8 mouse cellular contexts compared by ENCODE assay signal in genomic region chr5:104022558-104022957, GRCm38 (mm10). TPM values are rescaled to one million over a fixed set of nuclear protein-coding genes. Genes with fewer than 3 reads are reported as not detected.
A peak's percentile ranks its signal among the peaks of the same experiment; 100 is the strongest.
DNase-seq lines count a peak whose midpoint lies in the region; ATAC-seq lines count a peak whose summit lies in the region.

No protein-coding gene starts in this region.

- no peaks in the 10 kb centered on the region for H3K27me3 ChIP-seq in kidney, embryonic 14.5 days (ENCODE audit: control insufficient read depth, insufficient read depth, low read length)
- no peaks in the 10 kb centered on the region for H3K27me3 ChIP-seq in hindbrain, embryonic 16.5 days (replicated peaks; ENCODE audit: control insufficient read depth, insufficient read depth, low read length)
- 0 out of 2 replicates have a peak, but pooled peaks cover 4% of the 10 kb centered on the region for H3K27me3 ChIP-seq in midbrain, embryonic 16.5 days (ENCODE audit: control insufficient read depth, insufficient read depth, low read depth, low read length)

- peak overlapping the region; percentile 66 for H3K9ac ChIP-seq in kidney, embryonic 14.5 days (ENCODE audit: low read depth, low read length)
- H3K9ac ChIP-seq in hindbrain, embryonic 16.5 days (ENCODE audit: low read depth, low read length) = no peak overlapping the region; the same call in 1 of the 2 replicates
- H3K9ac ChIP-seq in midbrain, embryonic 16.5 days (ENCODE audit: low read depth, low read length) = no peak overlapping the region

- DNase-seq in kidney, adult 8-10 months = no peak
- DNase-seq in yolk sac, embryonic 10.5 days (ENCODE audit: low spot score) = no peak
- DNase-seq in frontal cortex, postnatal 36 days (ENCODE audit: low spot score in 2 of 2) = no peak
- no peak for DNase-seq in right cerebral cortex, postnatal 14 days

- WGBS in kidney, embryonic 14.5 days = 25% methylated on average over 5 of the region's 5 CpGs
- WGBS in hindbrain, embryonic 16.5 days = 27% methylated on average over 5 of the region's 5 CpGs
- WGBS in midbrain, embryonic 16.5 days = 34% methylated on average over 5 of the region's 5 CpGs

- H3K4me2 ChIP-seq in kidney, embryonic 14.5 days (replicated peaks; ENCODE audit: low read depth, low read length) = peak overlapping the region; percentile 60
- H3K4me2 ChIP-seq in hindbrain, embryonic 16.5 days (ENCODE audit: low read length) = peak overlapping the region; percentile 92
- peak overlapping the region; percentile 80 for H3K4me2 ChIP-seq in midbrain, embryonic 16.5 days (ENCODE audit: low read length)

- H3K4me3 ChIP-seq in kidney, embryonic 14.5 days (ENCODE audit: low read length) = peak overlapping the region; percentile 54; the same call in 1 of the 2 replicates
- peak overlapping the region; percentile 74; the same call in 1 of the 2 replicates for H3K4me3 ChIP-seq in brown adipose tissue, adult 24 weeks (ENCODE audit: insufficient read depth, low read depth, low read length)
- no peak overlapping the region for H3K4me3 ChIP-seq in hindbrain, embryonic 16.5 days (ENCODE audit: low read length)
- H3K4me3 ChIP-seq in midbrain, embryonic 16.5 days (ENCODE audit: low read depth, low read length) = peak overlapping the region; percentile 47

- no peaks in the 10 kb centered on the region for H3K9me3 ChIP-seq in kidney, embryonic 14.5 days (ENCODE audit: control insufficient read depth, low read length)
- no peaks in the 10 kb centered on the region for H3K9me3 ChIP-seq in hindbrain, embryonic 16.5 days (ENCODE audit: control insufficient read depth, low read length)
- no peaks in the 10 kb centered on the region for H3K9me3 ChIP-seq in midbrain, embryonic 16.5 days (replicated peaks; ENCODE audit: control insufficient read depth, low read length, poor library complexity, severe bottlenecking)

- peaks cover 10% of the 10 kb centered on the region for H3K4me1 ChIP-seq in kidney, embryonic 14.5 days (ENCODE audit: control insufficient read depth, insufficient read depth, low read length)
- H3K4me1 ChIP-seq in brown adipose tissue, adult 24 weeks (ENCODE audit: control insufficient read depth, insufficient read depth, insufficient read length, low read length) = peaks cover 17% of the 10 kb centered on the region
- no peaks in the 10 kb centered on the region; the same call in 1 of the 2 replicates for H3K4me1 ChIP-seq in hindbrain, embryonic 16.5 days (ENCODE audit: control insufficient read depth, insufficient read depth, low read depth, low read length)
- peaks cover 6% of the 10 kb centered on the region; the same call in 1 of the 2 replicates for H3K4me1 ChIP-seq in midbrain, embryonic 16.5 days (ENCODE audit: control insufficient read depth, insufficient read depth, low read length)

- peak overlapping the region; percentile 90 for H3K27ac ChIP-seq in kidney, embryonic 14.5 days (ENCODE audit: low read depth, low read length)
- H3K27ac ChIP-seq in brown adipose tissue, adult 24 weeks (replicated peaks; ENCODE audit: low read depth, low read length) = peak overlapping the region; percentile 83
- H3K27ac ChIP-seq in hindbrain, embryonic 16.5 days (ENCODE audit: low read depth, low read length) = no peak overlapping the region
- H3K27ac ChIP-seq in midbrain, embryonic 16.5 days (ENCODE audit: low read length) = no peak overlapping the region

- ATAC-seq in kidney, embryonic 14.5 days (ENCODE audit: low FRiP score, low TSS enrichment) = no peak
- ATAC-seq in hindbrain, embryonic 16.5 days = no peak
- ATAC-seq in midbrain, embryonic 16.5 days = 0 out of 2 replicates have a peak, but pooled peaks have one; percentile 6

- peaks cover 3% of the 10 kb centered on the region for H3K36me3 ChIP-seq in kidney, embryonic 14.5 days (ENCODE audit: control insufficient read depth, insufficient read depth, low read length)
- peaks cover 3% of the 10 kb centered on the region; the same call in 1 of the 2 replicates for H3K36me3 ChIP-seq in hindbrain, embryonic 16.5 days (ENCODE audit: control insufficient read depth, insufficient read depth, low read length)
- no peaks in the 10 kb centered on the region for H3K36me3 ChIP-seq in midbrain, embryonic 16.5 days (ENCODE audit: control insufficient read depth, insufficient read depth, low read length)

RNA-seq across cellular contexts. Expression of gene Hsd17b11, which starts 0.8 kb away (rescaled TPM):
- polyA plus RNA-seq in kidney, embryonic 14.5 days (2014; fragmentation: Nextera tagmentation; extraction: Ambion mirVana) = 7.3 and 7.9 TPM in 2 replicates
- polyA plus RNA-seq in brown adipose tissue, adult 24 weeks (2012; ENCODE audit: insufficient read depth, insufficient read length, missing spikeins) = 34.8 and 39.7 TPM in 2 replicates
- polyA plus RNA-seq in hindbrain, embryonic 16.5 days (2015; fragmentation: Nextera tagmentation; extraction: Ambion mirVana) = 2.9 and 3.1 TPM in 2 replicates
- polyA plus RNA-seq in midbrain, embryonic 16.5 days (2015; fragmentation: Nextera tagmentation; extraction: Ambion mirVana) = 1.9 and 2.6 TPM in 2 replicates

RNA-seq across cellular contexts. Expression of gene Nudt9, which starts 23.5 kb away (rescaled TPM):
- polyA plus RNA-seq in kidney, embryonic 14.5 days (2014; fragmentation: Nextera tagmentation; extraction: Ambion mirVana) = 57.5 and 58.1 TPM in 2 replicates
- 57.0 and 62.7 TPM in 2 replicates for polyA plus RNA-seq in brown adipose tissue, adult 24 weeks (2012; ENCODE audit: insufficient read depth, insufficient read length, missing spikeins)
- polyA plus RNA-seq in hindbrain, embryonic 16.5 days (2015; fragmentation: Nextera tagmentation; extraction: Ambion mirVana) = 68.4 and 71.7 TPM in 2 replicates
- polyA plus RNA-seq in midbrain, embryonic 16.5 days (2015; fragmentation: Nextera tagmentation; extraction: Ambion mirVana) = 59.3 and 60.6 TPM in 2 replicates

RNA-seq across cellular contexts. Expression of gene Hsd17b13, which starts 45.3 kb away (rescaled TPM):
- polyA plus RNA-seq in kidney, embryonic 14.5 days (2014; fragmentation: Nextera tagmentation; extraction: Ambion mirVana) = 0.23 TPM in 1 of 2 replicates, not detected in the other
- polyA plus RNA-seq in brown adipose tissue, adult 24 weeks (2012; ENCODE audit: insufficient read depth, insufficient read length, missing spikeins) = 0.91 TPM in 1 of 2 replicates, not detected in the other
- polyA plus RNA-seq in hindbrain, embryonic 16.5 days (2015; fragmentation: Nextera tagmentation; extraction: Ambion mirVana) = not detected in 2 replicates
- not detected in 2 replicates for polyA plus RNA-seq in midbrain, embryonic 16.5 days (2015; fragmentation: Nextera tagmentation; extraction: Ambion mirVana)

RNA-seq across cellular contexts. Expression of gene Gm17660, which starts 54.9 kb away (rescaled TPM):
- not detected in 2 replicates for polyA plus RNA-seq in kidney, embryonic 14.5 days (2014; fragmentation: Nextera tagmentation; extraction: Ambion mirVana)
- polyA plus RNA-seq in brown adipose tissue, adult 24 weeks (2012; ENCODE audit: insufficient read depth, insufficient read length, missing spikeins) = not detected in 2 replicates
- 0.44 TPM in 1 of 2 replicates, not detected in the other for polyA plus RNA-seq in hindbrain, embryonic 16.5 days (2015; fragmentation: Nextera tagmentation; extraction: Ambion mirVana)
- polyA plus RNA-seq in midbrain, embryonic 16.5 days (2015; fragmentation: Nextera tagmentation; extraction: Ambion mirVana) = 0.80 TPM in 1 of 2 replicates, not detected in the other

Comparison
In these comparisons a context has a peak if more than half of its experiments do, and no peak if none do; other contexts are left out.
1. H3K27ac ChIP-seq: peak in kidney, embryonic 14.5 days (single experiment) and brown adipose tissue, adult 24 weeks (single experiment); none in hindbrain, embryonic 16.5 days (single experiment) and midbrain, embryonic 16.5 days (single experiment).
2. Peak in every context shown above with its lines, with median percentiles within 50 percentile points of each other: H3K4me2 ChIP-seq.